Mouse (Mus musculus) common myeloid progenitor, adult 5-6 weeks (primary cell): ENCODE results near the gene Elovl5. TPM values are rescaled to one million over a fixed set of nuclear protein-coding genes. Genes with fewer than 3 reads are reported as not detected.

Experiments
- ATAC-seq: replicated peaks from 2 replicates; pipeline ENCODE4 v1.8.0; 2016; ENCODE audit warnings: low read depth, mild to moderate bottlenecking, moderate TSS enrichment, inconsistent platforms; ENCODE audit not compliant: poor library complexity, severe bottlenecking
- total RNA-seq: library from RNA; stranded (forward); fragments of 200-1000, 187-1606 nt; gene quantifications from 2 replicates; pipeline ENCODE4 v1.2.3, GENCODE M21; 2017

Gene Elovl5
- total RNA-seq, 1 experiment from 2014 or later: 75.8 TPM

DNA sequence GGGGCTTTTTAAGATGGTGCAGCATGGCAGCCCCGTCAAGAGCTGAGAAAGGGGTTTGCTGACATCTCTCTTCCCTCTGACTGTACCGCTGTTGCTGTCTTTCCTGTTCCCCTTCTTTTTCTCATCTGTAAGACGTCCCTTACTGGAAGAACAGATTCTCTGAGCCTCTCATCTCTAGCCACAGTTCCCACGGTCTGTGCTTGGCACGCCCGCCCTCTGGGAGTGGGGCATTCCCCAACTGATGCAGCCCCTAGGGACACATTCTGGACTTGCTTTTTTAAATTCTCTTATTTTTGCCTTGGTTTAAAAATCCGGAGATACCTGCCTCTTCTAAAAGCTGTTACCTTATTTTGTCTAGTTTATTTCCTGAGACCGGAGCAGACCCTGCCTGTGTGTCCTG lies 73.1 kb downstream of the Elovl5 start:
- no peak for ATAC-seq

GRCm38 (mm10) chr9:77991650-77992049 lies 74.5 kb downstream of the Elovl5 start:
- no peak for ATAC-seq

DNA sequence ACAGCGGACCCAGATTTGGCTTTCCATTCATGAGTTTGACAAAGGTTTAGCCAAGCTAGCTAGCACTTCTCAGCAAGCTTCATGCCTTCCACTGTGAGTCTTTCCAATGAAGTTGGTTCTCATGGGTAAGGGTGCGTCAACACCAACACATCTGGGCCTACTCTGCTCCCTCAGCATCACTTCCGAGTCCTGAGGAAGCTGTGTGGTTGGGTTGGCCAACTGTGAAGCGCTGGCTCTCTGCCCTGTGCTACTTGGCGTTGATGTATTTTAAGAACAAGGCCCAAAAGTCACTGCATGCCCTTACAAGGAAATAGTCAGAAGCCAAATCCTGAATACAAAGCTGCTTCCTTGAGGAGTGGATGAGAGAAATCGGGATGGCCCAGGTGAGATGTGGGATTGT lies 75.1 kb downstream of the Elovl5 start:
- ATAC-seq: peak; percentile 68; the same call in 1 of the 2 replicates

DNA sequence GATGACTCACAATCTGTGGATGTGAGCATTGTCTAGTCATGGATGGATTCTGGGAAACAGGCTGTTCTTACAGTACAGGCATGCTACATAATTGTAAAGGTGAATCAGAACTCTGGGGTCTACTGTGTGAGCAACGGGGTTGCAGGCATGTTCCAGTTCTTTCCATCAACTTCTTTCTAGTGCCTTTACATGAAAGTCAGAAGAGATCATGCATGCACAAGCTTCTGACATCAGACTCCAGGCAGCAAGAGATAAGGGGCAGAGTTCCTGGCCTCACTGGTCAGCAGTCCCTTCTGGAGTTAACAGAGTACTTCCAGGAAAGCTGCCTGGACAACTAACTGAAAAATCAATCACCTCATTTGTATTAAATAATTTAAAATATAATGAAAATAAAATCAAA lies 75.9 kb downstream of the Elovl5 start:
- ATAC-seq: no peak

DNA sequence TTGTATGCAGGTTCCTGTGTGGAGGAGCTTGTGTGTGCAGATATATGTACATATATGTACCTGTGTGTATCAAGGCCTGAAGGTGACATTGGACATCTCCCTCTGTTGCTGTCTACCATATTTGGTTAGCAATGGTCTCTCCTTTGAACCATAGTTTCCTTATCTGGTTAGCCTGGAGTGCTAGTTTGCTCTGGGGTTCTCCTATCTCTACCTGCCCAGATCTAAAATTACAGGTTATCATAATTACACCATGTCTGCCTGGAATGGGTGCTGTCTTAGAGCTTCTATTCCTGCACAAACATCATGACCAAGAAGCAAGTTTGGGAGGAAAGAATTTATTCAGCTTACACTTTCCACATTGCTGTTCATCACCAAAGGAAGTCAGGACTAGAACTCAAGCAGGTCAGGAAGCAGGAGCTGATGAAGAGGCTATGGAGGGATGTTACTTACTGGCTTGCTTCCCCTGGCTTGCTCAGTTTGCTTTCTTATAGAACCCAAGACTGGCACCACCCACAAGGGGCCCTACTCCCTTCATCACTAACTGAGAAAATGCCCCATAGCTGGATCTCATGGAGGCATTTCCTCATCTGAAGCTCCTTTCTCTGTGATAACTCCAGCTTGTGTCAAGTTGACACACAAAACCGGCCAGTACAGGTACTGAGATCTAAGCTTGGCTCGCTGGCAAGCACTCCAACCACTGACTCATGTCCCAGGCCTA lies 76.5 kb downstream of the Elovl5 start:
- 0 out of 2 replicates have a peak, but pooled peaks have one; percentile 15 for ATAC-seq

DNA sequence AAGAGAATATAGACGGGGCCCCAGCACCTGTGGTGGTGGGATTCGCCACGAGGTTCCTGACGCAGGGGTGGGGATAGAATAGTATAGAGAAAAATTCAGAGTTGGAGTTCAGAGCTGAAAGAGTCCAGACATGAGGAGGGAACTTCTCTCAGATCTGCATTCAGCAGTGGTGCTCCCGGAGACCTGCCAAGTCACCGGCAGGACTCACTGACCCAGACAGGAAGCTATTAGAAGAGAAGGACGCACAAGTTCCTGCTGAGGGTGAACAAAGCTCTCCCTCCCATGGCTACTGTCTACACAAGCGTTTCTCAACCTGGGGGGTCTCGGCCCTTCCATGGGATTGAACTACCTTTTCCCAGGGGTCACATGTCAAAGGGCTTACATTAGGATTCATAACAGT lies 78.1 kb downstream of the Elovl5 start:
- peak; percentile 58; the same call in 1 of the 2 replicates for ATAC-seq

- ATAC-seq: no peak
Measured at GRCm38 (mm10) chr9:78000586-78001500, 83.7 kb downstream of the Elovl5 start.

GRCm38 (mm10) chr9:78003278-78003677 lies 86.1 kb downstream of the Elovl5 start:
- ATAC-seq: no peak

- ATAC-seq: peak; percentile 55
Measured at GRCm38 (mm10) chr9:78005481-78005880, 88.3 kb downstream of the Elovl5 start.

GRCm38 (mm10) chr9:78006209-78007001 lies 89.2 kb downstream of the Elovl5 start:
- peak; percentile 83 for ATAC-seq

DNA sequence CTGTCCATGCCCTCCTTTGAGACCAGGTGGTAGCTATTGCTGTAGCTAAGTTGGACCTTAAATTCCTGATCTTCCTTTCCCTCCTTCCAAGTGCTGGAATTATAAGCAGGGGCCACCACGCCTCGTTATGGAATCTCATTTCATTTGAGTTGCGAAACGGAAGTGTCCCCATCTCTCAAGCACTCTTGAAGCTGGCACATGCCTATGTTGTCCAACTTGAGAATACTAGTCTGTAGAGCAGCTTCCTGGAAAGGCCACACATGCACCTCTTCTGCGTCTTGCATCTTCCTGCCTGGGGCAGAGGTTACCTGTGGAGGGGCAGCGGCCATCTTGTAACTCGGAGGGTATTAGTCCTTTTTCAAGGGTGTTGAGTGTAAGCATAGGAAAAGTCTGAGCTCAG lies 92.2 kb downstream of the Elovl5 start:
- ATAC-seq: no peak

DNA sequence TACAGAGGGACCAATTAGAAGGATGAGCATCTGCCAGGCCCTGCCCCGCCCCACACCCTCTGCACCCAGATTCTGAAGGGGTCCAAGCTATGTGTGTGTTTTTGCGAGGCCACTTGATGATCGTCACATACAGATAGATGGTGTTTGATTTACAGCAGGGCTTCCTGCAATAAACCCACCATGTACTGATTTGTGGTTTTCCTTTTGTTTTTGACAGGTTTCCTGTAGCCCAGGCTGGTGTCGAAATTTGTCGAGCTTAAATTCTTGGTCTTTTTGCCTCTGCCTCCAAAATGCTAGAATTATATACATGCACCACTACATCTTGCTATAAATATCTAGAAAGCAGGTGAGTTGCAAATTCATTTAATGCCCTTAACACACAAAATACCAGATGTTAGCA lies 93.0 kb downstream of the Elovl5 start:
- ATAC-seq: peak; percentile 60

- ATAC-seq: peak; percentile 9; the same call in 1 of the 2 replicates
Measured at GRCm38 (mm10) chr9:78010707-78011106, 93.5 kb downstream of the Elovl5 start.

GRCm38 (mm10) chr9:78012066-78012465 lies 94.9 kb downstream of the Elovl5 start:
- ATAC-seq: no peak

DNA sequence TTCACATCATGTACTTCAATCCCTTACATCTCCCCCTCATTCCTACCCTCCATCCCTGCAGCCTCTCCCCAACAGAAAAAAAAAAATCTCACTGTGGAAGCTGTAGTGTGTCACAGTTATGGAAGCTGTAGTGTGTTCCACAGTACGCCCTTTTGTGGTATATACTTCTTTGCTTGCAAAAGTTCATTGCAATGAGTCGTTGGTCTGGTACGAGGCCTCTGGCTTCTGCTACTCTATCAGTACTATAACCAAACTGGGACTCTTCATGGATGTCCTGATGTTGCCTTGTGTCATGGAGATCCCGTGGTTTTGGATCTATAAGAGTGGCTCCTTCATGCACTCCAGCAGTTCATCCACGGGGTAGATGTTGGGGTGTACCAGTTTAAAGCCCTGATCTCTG lies 95.5 kb downstream of the Elovl5 start:
- no peak for ATAC-seq

- no peak for ATAC-seq
Measured at GRCm38 (mm10) chr9:78013813-78014212, 96.6 kb downstream of the Elovl5 start.

- no peak for ATAC-seq
Measured at GRCm38 (mm10) chr9:78015816-78016215, 98.7 kb downstream of the Elovl5 start.

GRCm38 (mm10) chr9:78016288-78016687 lies 99.1 kb downstream of the Elovl5 start:
- ATAC-seq: no peak

DNA sequence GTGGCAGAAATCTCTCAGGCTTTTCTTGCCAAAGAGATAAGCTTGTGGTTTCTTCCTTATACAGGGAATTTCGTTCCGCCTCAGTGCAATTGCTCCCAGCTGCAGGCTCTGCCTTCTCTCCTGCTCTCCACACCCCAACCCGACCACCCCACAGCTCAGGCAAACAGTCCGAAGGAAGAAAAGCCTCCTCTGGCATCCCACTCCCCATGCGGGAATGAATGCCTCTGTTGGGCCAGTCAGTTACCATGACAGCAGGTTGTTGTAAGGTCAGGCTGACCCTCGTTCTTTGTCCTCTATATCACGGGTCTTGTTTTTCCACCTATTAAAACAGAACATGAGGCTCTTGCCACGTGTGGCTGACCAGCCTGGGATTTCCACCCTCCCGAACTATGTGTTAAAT lies 104.1 kb downstream of the Elovl5 start:
- ATAC-seq: no peak

DNA sequence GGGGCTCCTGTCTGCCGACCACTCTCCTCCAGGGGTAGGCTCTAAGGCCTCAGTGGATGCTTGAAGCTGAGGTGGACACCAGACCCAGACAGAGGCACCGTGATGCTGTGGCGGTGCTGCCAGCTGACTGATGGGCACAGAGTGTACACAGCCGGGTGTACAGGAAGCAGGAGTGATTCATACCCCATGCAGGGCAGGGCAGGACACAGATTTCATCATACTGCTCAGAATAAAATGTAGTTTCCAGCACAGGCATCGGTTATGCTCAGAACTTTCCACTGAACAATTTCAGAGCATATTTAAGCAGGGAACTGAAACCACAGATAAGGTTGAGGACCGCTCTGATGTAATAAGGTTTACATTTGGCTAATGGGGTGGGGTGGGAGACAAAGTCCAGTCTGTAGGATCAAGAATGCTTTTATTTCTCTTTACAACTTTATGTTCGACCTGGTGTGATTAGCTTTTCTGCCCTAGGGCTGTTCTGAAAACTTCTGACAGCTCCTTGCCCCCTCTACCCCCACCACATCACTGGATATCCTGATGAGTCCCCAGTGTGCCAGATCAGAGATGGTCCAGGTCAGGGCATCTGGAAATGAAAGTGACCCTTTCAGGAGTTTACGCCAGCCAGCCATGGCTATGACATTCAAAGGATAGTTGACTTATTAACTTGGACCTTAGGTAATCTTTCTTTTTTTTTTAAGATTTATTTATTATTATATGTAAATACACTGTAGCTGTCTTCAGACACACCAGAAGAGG lies 105.2 kb downstream of the Elovl5 start:
- peak; percentile 82 for ATAC-seq
